Mouse (Mus musculus): ENCODE data around the gene Nr2c2ap. TPM values are rescaled to one million over a fixed set of nuclear protein-coding genes. Genes with fewer than 3 reads are reported as not detected.

The Nr2c2ap gene
- total RNA-seq (2021): 10 to 100 TPM; 19.0 to 24.0 TPM
- long read RNA-seq, experiment 1, transcript Nr2c2ap-201 (5 exons, 1,161 nt): major isoform, 7 of 16 reads
- long read RNA-seq, experiment 1, transcript Nr2c2ap-202 (4 exons, 1,078 nt): minor isoform, 6 of 16 reads
- long read RNA-seq, experiment 1, partial matches to known transcripts: 2 of 16 reads
- long read RNA-seq, experiment 1, other reads (novel, unspliced or antisense): 1 of 16 reads
- long read RNA-seq, experiment 2, transcript Nr2c2ap-201 (5 exons, 1,161 nt): major isoform, 23 of 37 reads
- long read RNA-seq, experiment 2, partial matches to known transcripts: 0 of 37 reads
- long read RNA-seq, experiment 2, other reads (novel, unspliced or antisense): 12 of 37 reads

- peak; percentile 72 to 76 for DNase-seq (ENCODE audit: low spot score in 2 of 2)
These were observed at the start of gene Nr2c2ap for GRCm38 (mm10) chr8:70131166-70131883. Gene Nr2c2ap, plus strand, starts transcription at chr8:70131333.

- no peak for DNase-seq (ENCODE audit: low spot score in 2 of 2)
These were observed 49.2 kb upstream of the Nr2c2ap start for GRCm38 (mm10) chr8:70081976-70082375.

GRCm38 (mm10) chr8:70083285-70083684 lies 47.8 kb upstream of the Nr2c2ap start, which contains the start of gene Hapln4:
Gene Hapln4, plus strand, starts transcription at chr8:70083457.
- peak; percentile 41 to 50 for DNase-seq (ENCODE audit: low spot score in 2 of 2)

DNA sequence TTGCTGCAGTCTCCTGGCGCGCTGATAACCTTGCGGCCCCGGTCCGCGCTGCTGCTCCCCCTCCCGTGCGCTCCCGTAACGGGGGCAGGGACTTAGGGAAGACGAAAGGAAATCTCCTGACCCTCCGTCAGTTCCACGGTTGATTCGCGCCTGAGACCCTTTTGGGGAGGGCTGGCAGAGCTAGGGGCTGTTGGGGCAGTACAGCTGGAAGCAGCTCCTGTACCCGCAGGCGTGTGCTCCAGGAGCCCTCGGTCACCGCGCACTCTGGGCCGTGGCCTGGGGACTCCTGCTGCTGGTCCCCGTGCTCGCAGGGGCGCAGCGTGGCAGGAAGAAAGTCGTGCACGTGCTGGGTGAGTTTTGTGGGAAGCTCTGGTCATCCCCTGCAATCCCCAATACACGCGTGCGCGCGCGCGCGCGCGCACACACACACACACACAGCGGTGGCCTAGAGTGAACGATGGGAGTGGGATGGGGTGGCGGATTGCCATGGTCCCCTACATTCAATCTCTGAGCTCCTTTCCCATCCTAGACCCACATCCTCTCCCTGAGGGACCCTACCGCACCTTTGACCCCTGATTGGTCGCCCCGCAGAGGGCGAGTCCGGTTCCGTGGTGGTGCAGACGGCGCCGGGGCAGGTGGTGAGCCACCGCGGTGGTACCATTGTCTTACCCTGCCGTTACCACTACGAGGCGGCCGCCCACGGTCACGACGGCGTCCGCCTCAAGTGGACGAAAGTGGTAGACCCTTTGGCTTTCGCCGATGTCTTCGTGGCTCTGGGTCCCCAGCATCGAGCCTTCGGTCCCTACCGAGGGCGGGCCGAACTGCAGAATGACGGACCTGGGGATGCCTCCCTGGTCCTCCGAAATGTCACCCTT lies 46.7 kb upstream of the Nr2c2ap start:
- no peak for DNase-seq (ENCODE audit: low spot score in 2 of 2)

- no peak for DNase-seq (ENCODE audit: low spot score in 2 of 2)
These were observed 45.0 kb upstream of the Nr2c2ap start for GRCm38 (mm10) chr8:70086151-70086550.

GRCm38 (mm10) chr8:70087237-70087636 lies 43.9 kb upstream of the Nr2c2ap start:
- no peak for DNase-seq (ENCODE audit: low spot score in 2 of 2)

- DNase-seq (ENCODE audit: low spot score in 2 of 2): peak in 1 of 2 experiments; percentile 38
These were observed 43.1 kb upstream of the Nr2c2ap start for GRCm38 (mm10) chr8:70087836-70088650.

GRCm38 (mm10) chr8:70089296-70089960 lies 41.7 kb upstream of the Nr2c2ap start:
- DNase-seq (ENCODE audit: low spot score in 2 of 2): no peak

- no peak for DNase-seq (ENCODE audit: low spot score in 2 of 2)
These were observed 38.3 kb upstream of the Nr2c2ap start for GRCm38 (mm10) chr8:70092786-70093185.

DNA sequence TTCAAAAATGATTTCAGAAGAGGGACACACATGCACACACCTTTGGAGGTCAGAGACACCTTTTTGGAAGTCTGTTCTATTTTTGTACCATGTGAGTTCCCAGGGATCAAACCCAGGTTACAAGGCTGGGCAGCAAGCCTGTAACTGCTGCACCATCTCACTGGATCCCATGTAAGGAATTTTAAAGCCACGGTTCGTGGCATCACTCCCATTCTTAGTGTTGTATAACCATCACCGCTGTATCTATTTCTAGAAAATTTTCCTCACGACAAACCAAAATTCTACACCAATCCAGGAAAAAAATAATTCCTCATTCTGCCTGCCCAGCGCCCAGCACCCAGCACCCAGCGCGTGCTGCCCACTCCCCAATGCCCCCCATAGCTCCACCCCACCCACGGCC lies 31.9 kb upstream of the Nr2c2ap start:
- DNase-seq (ENCODE audit: low spot score in 2 of 2): no peak

GRCm38 (mm10) chr8:70100241-70100640 lies 30.9 kb upstream of the Nr2c2ap start:
- no peak for DNase-seq (ENCODE audit: low spot score in 2 of 2)

DNA sequence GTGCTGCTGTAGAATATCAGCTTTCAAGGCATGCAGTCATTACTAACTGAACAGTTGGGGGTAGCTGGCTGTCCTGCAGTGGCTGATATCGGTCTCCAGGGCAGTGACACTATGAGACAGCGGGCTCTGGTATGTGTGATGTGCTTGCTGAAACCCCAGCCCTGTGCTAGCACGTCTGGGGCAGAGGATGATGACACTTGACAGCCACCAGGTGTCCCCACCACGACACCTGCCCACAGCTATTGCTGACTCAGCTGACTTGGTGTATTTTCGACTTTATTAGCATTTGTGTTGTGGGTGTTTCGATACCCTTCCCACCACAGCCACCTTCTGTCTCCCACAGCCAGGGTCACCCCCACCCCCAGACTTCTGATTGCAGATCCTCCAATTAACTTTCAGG lies 26.6 kb upstream of the Nr2c2ap start:
- no peak for DNase-seq (ENCODE audit: low spot score in 2 of 2)

DNA sequence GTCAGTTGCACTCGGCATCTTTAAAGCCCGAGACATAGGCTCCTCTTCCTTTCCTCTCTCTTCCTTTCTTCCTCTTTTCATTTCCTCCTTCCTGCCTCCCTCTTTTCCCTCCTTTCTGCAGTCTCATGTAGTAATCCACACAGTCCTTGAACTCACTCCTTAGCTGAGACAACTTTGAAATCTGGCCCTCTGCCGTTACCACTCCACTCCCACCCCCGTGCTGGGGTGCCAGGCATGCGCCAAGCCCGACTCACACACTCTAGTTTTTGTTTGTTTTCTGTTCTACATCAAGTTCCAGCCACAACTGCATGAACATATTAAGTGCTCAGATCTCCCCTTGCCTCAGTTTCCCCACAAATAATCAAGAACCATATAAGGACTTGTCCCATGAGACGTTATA lies 26.2 kb upstream of the Nr2c2ap start:
- DNase-seq (ENCODE audit: low spot score in 2 of 2): no peak

DNA sequence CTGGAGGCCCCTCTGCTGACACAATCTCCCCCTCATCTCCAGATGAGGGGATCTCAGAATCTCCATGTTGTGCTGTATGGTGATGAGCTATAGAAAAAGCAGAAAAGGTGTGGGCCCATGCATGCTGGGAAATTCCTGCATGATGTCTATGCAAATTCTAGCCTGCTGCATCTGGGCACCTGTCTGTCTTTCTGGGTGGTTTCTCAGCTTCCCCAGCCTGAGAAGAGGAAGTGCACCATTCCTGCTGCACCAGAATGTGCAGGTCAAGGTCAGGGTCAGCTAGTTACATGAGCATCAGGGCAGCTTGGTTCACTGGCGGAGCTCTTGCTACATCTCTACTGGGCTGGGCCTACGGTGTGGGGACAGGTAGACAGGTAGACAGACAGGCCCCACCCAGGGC lies 20.7 kb upstream of the Nr2c2ap start:
- no peak for DNase-seq (ENCODE audit: low spot score in 2 of 2)

DNA sequence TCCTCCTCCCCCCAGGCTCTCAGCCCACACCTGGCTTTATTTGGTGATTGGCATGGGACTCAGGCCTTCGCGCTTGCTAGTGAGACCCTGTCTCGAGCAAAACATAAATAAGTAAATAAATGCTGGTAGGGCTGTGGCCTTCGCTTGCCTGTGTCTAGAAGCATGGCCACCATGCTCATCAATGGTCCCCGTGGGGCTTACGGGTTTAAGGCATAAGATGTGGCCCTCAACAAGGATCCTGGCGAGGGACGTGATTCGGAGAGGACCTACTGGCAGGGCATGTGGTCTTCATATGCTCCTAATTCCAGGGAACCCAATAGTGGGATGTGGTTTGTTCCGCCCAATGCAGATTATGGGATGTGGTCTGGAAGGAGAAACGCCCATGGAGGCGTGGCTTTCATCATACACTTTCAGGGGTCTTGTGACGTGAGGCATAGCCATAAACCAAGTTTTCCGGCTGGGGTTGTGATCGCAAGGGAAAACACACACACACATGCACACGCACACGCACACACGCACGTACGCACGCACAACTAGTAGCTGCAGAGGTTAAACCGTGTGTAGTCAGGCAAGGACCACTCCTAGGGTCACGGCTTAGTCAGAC lies 19.8 kb upstream of the Nr2c2ap start:
- DNase-seq (ENCODE audit: low spot score in 2 of 2): no peak

GRCm38 (mm10) chr8:70112401-70113016 lies 18.6 kb upstream of the Nr2c2ap start:
- DNase-seq (ENCODE audit: low spot score in 2 of 2): no peak

- no peak for DNase-seq (ENCODE audit: low spot score in 2 of 2)
These were observed 16.6 kb upstream of the Nr2c2ap start for GRCm38 (mm10) chr8:70114488-70114887.

DNA sequence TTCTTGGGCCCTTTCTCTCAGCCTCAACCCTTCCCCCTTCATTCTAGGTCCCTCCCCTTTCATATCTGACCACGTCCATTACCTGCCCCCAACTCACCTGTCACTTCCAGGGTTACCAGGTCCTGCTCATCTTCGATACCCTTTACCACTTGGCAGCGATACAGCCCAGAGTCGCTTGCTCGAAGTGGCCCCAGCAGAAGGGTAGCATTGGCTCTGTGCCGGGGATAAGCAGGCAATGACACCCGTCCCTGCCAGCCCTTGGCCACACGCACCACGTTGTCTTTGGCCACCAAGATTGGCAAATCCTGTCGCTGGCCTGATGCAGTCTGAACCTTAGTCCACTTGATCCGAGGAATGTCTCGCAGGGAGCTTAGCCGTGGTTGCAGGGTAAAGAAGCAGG lies 16.2 kb upstream of the Nr2c2ap start:
- no peak for DNase-seq (ENCODE audit: low spot score in 2 of 2)

- no peak for DNase-seq (ENCODE audit: low spot score in 2 of 2)
These were observed 13.5 kb upstream of the Nr2c2ap start for GRCm38 (mm10) chr8:70117611-70118010.
